Mouse (Mus musculus) layer of hippocampus, postnatal 36 days (tissue): ENCODE results near the gene Hip1. TPM values are rescaled to one million over a fixed set of nuclear protein-coding genes. Genes with fewer than 3 reads are reported as not detected.

Experiments used
- DNase-seq, 2 experiments: peaks; one replicate each; pipeline ENCODE4 v3.0.0; 2022
- microRNA-seq, 2 experiments: library from miRNA; unstranded; fragments of <30 nt; microRNA quantifications; one replicate each; pipeline ENCODE4 v1.2.0; 2021
- total RNA-seq, 2 experiments: library from RNA; stranded (reverse); gene quantifications; 2 replicates each; pipeline ENCODE4 v1.2.3; 2021

The Hip1 gene
- total RNA-seq, 2 experiments from 2014 or later: 32.3 to 46.3 TPM

GRCm38 (mm10) chr5:135367841-135368240 lies 177.1 kb downstream of the Hip1 start:
- DNase-seq: no peak

- DNase-seq: no peak
Observed at GRCm38 (mm10) chr5:135363540-135363939, 181.4 kb downstream of the Hip1 start.

- DNase-seq: no peak
Observed at GRCm38 (mm10) chr5:135362572-135362971, 182.3 kb downstream of the Hip1 start.

- no peak for DNase-seq
Observed at GRCm38 (mm10) chr5:135359772-135360171, 185.1 kb downstream of the Hip1 start.

- DNase-seq: no peak
Observed at GRCm38 (mm10) chr5:135357556-135357955, 187.4 kb downstream of the Hip1 start.

Small RNAs within 50 kb of the gene (microRNA-seq; reads per million reads assigned to microRNA genes)
- gene Mir7033: 0.63 to 0.90 reads per million in 2 experiments

Other genes with a start within 250 kb of the Hip1 start
- gene Fkbp6, start 195.1 kb downstream of the Hip1 start, total RNA-seq: not detected
- not detected for gene Trim50, start 191.8 kb downstream of the Hip1 start, total RNA-seq
- gene Nsun5, start 175.2 kb downstream of the Hip1 start, total RNA-seq: 10 to 100 TPM; 18.8 to 25.9 TPM
- gene Pom121, start 150.6 kb downstream of the Hip1 start, total RNA-seq: 10 to 100 TPM; 48.8 to 51.1 TPM
- gene Ccl26, start 18.4 kb upstream of the Hip1 start, total RNA-seq: not detected
- gene Ccl24, start 27.9 kb upstream of the Hip1 start, total RNA-seq: not detected
- 10 to 100 TPM; 78.2 to 83.9 TPM for gene Rhbdd2, start 87.5 kb upstream of the Hip1 start, total RNA-seq
- 100 to 1,000 TPM; 104 to 105 TPM for gene Por, start 124.9 kb upstream of the Hip1 start, total RNA-seq
- 10 to 100 TPM; 12.4 to 16.4 TPM for gene Tmem120a, start 199.3 kb upstream of the Hip1 start, total RNA-seq
- not detected for gene Styxl1, start 233.3 kb upstream of the Hip1 start, total RNA-seq
- 100 to 1,000 TPM; 387 to 407 TPM for gene Mdh2, start 233.4 kb upstream of the Hip1 start, total RNA-seq